Mouse (Mus musculus) stomach, postnatal 0 days (tissue): ENCODE measurements at regions not wholly inside any gene's neighbourhood (a gene's known extent, or its start where the extent isn't known, plus 50 kb on each side); places are given as distances from the start of the nearest gene placed in this dataset.

Source experiments
- CTCF ChIP-seq: IDR thresholded peaks from 2 replicates; pipeline ENCODE4 v1.5.1; 2016; ENCODE audit warnings: antibody characterized with exemption, low read depth, mild to moderate bottlenecking, moderate library complexity
- EP300 ChIP-seq: optimal IDR thresholded peaks from 2 replicates; pipeline ENCODE3; 2016; ENCODE audit warnings: antibody characterized with exemption

- no peak for TF ChIP-seq CTCF
- TF ChIP-seq EP300 = no peak
These were observed 77.2 kb upstream of the Hypm start for GRCm38 (mm10) chrX:9769540-9769939.
